Mouse (Mus musculus): Measurements from ENCODE around the gene Tagln. TPM values are rescaled to one million over a fixed set of nuclear protein-coding genes. Genes with fewer than 3 reads are reported as not detected.
A peak's percentile ranks its signal among the peaks of the same experiment; 100 is the strongest.

Tagln gene
- polyA plus RNA-seq (2012; rRNA removed), result 5.7 and 7.3 TPM in 2 replicates

DNA sequence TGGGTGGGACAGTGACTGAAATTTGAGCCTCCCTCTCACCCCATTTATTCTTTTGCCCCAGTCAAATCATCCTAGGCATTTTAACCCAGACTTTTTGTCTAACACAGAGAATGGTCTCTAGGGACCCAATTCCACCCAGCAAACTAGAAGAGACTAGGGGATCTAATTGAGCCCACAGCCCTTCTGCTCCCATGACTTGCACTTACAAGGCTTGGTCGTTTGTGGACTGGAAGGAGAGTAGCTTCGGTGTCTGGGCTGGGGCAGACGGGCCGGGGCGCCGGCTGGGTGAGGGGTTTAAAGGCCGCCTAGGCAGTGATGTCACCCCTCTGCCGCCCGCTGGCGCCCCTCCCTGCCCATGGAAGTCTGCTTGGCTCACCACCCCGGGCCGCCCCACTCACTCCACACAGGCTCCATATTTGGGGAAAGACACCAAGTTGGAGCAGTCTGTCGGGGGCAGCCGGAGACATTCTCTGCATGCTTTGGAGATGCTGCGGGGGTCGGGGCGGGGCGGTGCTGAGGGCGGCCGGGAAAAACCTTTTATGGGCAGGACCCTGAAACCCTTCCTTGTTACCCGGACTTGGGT, at the start of gene Tagln:
Gene Tagln, minus strand, starts transcription at position 431 of the 583 bp plus-strand sequence.
- no peak for TF ChIP-seq POLR2A (IDR thresholded peaks at IDR 0.05; ENCODE audit: borderline replicate concordance, extremely low read depth, insufficient read depth, insufficient read length, poor library complexity, severe bottlenecking)
- TF ChIP-seq CTCF (IDR thresholded peaks at IDR 0.05; ENCODE audit: borderline replicate concordance, extremely low read depth, insufficient read depth, insufficient read length), result no peak
- DNase-seq (ENCODE audit: low read depth), result no peak

DNA sequence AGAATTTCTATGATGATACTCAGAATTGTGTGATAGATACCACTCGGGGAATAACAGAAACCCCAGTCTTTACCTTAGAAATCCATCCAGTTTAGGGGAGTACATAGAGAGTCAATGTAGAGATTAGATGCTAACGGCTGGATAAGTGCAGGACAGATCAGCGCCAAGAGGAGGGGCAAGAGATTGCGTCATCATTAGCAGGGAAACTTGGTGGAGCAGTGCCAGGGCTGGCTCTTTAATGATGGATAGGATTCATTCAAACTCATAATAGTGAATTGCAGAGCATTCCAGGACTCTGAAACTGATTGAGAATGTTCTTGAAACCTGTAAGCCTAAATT, 49.3 kb upstream of the Tagln start:
- peak; percentile 81 for DNase-seq (ENCODE audit: low read depth)

DNA sequence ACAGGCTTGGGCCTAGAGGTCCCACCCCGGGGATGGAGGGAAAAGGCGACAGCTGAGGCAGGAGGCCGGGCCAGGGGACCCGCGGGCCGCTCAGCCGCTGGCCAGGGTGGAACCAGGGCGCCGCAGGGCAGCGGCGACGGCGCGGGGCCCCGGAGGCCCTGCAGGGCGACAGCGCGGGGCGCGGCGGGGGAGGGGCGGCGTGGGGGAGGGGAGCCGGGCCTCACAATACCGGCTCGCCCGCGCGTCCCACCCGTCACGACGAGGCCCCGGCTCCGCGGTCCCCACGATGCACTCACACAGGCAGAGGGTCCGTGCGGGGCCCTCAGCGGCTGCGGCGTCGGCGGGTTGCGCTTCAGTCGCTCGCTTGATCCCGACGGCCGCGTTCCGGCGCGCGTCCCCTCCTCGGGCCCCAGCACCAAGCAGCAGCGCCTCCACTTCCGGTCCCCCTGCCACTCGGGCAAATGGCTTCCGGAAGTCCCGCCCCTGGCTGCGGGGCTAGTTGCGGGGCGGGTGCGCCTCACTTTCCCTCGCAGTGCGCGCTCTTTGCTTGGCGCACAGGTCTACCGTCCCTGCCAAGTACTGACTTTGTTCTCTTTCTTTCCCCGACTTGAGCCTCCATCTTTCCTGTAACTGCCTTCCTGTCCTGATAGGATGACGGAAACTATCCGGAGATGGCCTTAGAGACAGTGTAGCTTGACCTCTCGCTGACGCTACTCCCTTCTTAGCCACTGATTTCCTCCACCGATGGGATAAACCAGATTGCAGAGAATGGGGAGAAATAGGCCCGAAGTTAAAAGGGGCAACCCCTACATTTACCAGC, 48.8 kb upstream of the Tagln start:
- TF ChIP-seq POLR2A (IDR thresholded peaks at IDR 0.05; ENCODE audit: borderline replicate concordance, extremely low read depth, insufficient read depth, insufficient read length, poor library complexity, severe bottlenecking), result peak; percentile 87
- no peak for TF ChIP-seq CTCF (IDR thresholded peaks at IDR 0.05; ENCODE audit: borderline replicate concordance, extremely low read depth, insufficient read depth, insufficient read length)
- DNase-seq (ENCODE audit: low read depth), result peak; percentile 97

More for the DNA sequence above, 49.3 kb upstream of the Tagln start:
- no peak for TF ChIP-seq CTCF (IDR thresholded peaks at IDR 0.05; ENCODE audit: borderline replicate concordance, extremely low read depth, insufficient read depth, insufficient read length)
- no peak for TF ChIP-seq POLR2A (IDR thresholded peaks at IDR 0.05; ENCODE audit: borderline replicate concordance, extremely low read depth, insufficient read depth, insufficient read length, poor library complexity, severe bottlenecking)

DNA sequence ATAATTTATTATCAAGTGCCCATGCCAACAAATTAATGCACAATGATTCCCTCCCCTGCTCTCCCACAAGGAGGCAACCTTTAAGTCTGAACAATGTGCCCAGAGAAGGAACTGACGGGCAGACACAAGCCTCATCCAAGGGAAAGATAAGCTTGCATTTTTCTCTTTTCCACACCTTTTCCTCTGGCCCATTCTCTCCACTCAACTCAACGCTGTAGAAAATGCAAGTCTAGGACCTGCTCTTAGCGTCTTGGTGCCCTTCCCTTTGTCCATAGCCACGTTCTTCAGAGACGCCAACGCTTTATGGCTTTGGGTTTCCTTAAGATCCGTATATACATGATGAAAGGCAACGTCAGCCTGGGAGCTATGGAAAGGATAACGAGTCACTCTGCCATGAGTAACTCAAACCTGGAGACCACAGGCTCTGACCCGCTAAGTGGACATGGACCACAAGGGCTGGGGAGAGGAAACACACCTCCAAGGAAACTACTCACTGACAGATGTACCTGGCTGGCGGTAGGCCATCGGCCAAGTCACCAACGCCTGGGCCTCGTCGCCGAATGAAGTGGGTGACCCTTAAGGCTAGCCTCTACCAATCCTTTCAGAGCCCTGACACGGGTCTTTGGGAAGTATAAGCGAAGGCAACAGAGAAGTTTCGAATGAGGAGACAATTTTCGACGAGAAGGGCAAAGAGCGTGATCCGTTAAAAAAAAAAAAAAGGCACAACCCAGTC, 48.0 kb upstream of the Tagln start:
- peak; percentile 50 for DNase-seq (ENCODE audit: low read depth)
- TF ChIP-seq POLR2A (IDR thresholded peaks at IDR 0.05; ENCODE audit: borderline replicate concordance, extremely low read depth, insufficient read depth, insufficient read length, poor library complexity, severe bottlenecking), result no peak
- TF ChIP-seq CTCF (IDR thresholded peaks at IDR 0.05; ENCODE audit: borderline replicate concordance, extremely low read depth, insufficient read depth, insufficient read length), result peak; percentile 27; the same call in 1 of the 2 replicates

DNA sequence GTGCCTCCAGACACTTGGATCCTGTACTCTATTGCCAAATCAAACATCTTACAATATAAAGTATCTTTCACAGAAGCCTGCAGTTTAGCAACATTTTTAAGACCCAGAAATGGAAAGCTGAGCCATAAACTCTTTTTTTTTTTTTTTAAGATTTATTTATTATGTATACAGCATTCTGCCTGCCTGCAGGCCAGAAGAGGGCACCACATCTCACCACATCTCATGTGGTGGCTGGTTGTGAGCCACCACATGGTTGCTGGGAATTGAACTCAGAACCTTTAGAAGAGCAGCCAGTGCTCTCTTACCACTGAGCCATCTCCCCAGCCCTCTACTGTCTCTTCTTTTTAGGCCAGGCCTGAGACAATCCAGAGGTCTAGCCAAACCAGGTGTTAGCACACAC, 45.5 kb upstream of the Tagln start:
- TF ChIP-seq POLR2A (IDR thresholded peaks at IDR 0.05; ENCODE audit: borderline replicate concordance, extremely low read depth, insufficient read depth, insufficient read length, poor library complexity, severe bottlenecking) (no peak), CTCF (IDR thresholded peaks at IDR 0.05; ENCODE audit: borderline replicate concordance, extremely low read depth, insufficient read depth, insufficient read length) (no peak)
- DNase-seq (ENCODE audit: low read depth), result no peak

DNA sequence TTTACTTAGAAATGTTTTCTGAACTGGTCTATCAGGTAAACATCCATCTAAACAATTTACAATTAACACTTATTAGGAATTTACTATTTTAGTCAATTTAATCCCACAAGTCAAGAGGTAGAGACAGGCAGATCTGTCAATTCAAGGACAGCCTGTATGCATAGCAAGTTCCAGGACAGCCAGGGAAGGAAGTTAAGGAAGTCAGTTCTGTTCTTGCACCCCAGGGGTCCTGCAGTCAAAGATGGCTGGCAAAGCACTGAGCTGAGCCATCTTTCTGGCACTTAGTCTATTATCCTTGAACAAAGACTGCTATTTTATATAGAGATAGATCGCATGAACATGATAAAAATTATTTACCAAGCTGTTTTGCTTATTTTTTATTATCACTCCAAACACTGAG, 44.8 kb upstream of the Tagln start:
- no peak for DNase-seq (ENCODE audit: low read depth)
- no peak for TF ChIP-seq POLR2A (IDR thresholded peaks at IDR 0.05; ENCODE audit: borderline replicate concordance, extremely low read depth, insufficient read depth, insufficient read length, poor library complexity, severe bottlenecking)
- TF ChIP-seq CTCF (IDR thresholded peaks at IDR 0.05; ENCODE audit: borderline replicate concordance, extremely low read depth, insufficient read depth, insufficient read length), result no peak

DNA sequence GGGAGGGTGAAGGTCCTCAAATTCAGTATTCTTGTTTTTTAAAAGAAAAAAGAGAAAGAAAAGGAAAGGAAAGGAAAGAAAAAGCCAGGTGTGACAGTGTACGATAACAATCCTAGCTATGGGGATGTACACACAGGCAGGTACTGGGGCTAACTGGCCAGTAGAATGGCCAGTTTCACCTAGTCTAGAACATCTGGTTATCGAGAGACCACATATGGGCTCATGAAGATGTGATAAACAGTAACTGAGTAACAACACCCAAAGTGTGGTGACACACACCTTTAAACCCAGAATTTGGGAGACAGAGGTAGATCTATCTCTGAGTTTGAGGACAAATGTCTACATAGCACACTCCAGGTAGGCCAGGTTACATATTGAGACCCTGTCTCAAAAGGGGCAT, 43.9 kb upstream of the Tagln start:
- no peak for DNase-seq (ENCODE audit: low read depth)
- TF ChIP-seq CTCF (IDR thresholded peaks at IDR 0.05; ENCODE audit: borderline replicate concordance, extremely low read depth, insufficient read depth, insufficient read length), result no peak
- TF ChIP-seq POLR2A (IDR thresholded peaks at IDR 0.05; ENCODE audit: borderline replicate concordance, extremely low read depth, insufficient read depth, insufficient read length, poor library complexity, severe bottlenecking), result no peak

DNA sequence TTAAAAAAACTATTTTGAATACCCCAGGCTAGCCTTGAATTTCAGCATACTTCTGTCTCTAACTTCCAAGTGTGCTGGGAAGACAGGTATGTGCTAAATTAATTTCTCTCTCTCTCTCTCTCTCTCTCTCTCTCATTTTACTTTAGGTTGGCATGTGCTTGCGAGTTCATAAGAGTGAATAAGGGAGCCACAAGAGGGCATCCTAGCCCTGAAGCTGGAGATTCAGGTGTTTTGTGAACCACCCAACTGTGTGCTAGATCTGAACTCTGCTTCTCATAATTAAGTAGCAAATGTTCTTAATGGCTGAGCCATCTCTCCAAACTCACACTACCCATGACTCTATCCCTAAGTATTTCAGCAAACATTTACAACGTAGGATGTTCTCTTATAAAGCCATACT, 41.0 kb upstream of the Tagln start:
- DNase-seq (ENCODE audit: low read depth), result peak; percentile 18
- TF ChIP-seq CTCF (IDR thresholded peaks at IDR 0.05; ENCODE audit: borderline replicate concordance, extremely low read depth, insufficient read depth, insufficient read length), result no peak; the same call in 1 of the 2 replicates
- no peak for TF ChIP-seq POLR2A (IDR thresholded peaks at IDR 0.05; ENCODE audit: borderline replicate concordance, extremely low read depth, insufficient read depth, insufficient read length, poor library complexity, severe bottlenecking)

DNA sequence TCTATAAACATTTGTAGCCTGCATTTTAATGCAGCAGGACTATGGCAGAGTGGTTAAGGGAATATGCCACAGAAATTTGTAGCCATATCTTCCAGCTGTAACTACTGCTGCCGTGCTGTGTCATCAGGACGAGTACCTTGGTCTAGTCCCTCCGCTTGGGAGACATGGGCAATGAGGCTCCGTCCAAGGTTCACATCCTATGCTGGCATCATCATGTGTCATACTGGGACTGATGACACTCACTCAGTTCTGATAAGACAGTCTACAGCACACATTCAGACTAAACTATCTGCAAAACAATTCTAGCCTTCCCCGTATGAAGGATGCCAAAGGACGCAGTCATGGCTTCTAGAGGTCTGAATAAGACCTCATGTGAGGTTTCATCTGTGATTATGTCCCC, 27.7 kb upstream of the Tagln start:
- TF ChIP-seq POLR2A (IDR thresholded peaks at IDR 0.05; ENCODE audit: borderline replicate concordance, extremely low read depth, insufficient read depth, insufficient read length, poor library complexity, severe bottlenecking) (no peak), CTCF (IDR thresholded peaks at IDR 0.05; ENCODE audit: borderline replicate concordance, extremely low read depth, insufficient read depth, insufficient read length) (no peak)
- no peak for DNase-seq (ENCODE audit: low read depth)

DNA sequence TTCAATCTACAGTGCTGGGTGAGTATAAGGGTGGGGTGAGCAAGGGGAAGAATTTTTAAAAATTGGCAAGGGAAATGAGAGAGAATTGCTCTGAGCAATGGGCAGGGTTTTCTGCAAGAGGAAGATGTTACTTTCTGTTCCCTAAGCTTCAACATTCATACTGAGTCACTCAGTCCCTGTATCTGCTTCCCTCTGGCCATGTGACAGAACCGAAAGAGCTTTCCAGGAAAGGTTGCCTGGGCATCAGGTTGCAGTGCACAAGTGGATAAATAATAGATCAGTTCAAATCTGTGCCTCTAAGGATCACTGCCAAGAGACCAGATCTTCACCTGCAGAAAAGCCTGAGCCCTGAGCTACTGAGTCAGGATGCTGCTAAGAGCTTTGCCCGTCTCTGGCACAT, 26.0 kb upstream of the Tagln start:
- TF ChIP-seq CTCF (IDR thresholded peaks at IDR 0.05; ENCODE audit: borderline replicate concordance, extremely low read depth, insufficient read depth, insufficient read length), result no peak
- TF ChIP-seq POLR2A (IDR thresholded peaks at IDR 0.05; ENCODE audit: borderline replicate concordance, extremely low read depth, insufficient read depth, insufficient read length, poor library complexity, severe bottlenecking), result no peak
- no peak for DNase-seq (ENCODE audit: low read depth)

DNA sequence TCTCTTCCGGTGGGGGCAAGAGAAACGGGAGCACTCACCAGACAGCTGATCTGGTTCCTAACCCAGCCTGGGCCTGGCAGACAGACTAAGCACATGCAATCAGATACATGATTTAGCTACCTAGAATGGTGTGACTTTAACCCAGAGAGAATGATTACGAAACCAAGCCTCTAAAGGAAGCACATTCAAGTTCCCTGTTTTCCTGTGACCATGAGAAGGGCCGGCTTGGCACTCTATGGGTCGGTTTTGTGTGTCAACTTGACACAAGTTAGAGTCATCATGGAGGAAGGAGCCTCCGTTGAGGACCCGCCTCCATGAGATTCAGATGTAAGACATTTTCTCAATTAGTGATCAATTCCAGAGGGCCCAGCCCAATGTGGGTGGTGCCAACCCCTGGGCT, 23.8 kb upstream of the Tagln start:
- TF ChIP-seq CTCF (IDR thresholded peaks at IDR 0.05; ENCODE audit: borderline replicate concordance, extremely low read depth, insufficient read depth, insufficient read length) (no peak), POLR2A (IDR thresholded peaks at IDR 0.05; ENCODE audit: borderline replicate concordance, extremely low read depth, insufficient read depth, insufficient read length, poor library complexity, severe bottlenecking) (no peak)
- no peak for DNase-seq (ENCODE audit: low read depth)

All from brain, embryonic 14.5 days (tissue).